Mouse (Mus musculus) heart, embryonic 15.5 days (tissue): ENCODE data around the gene Osgin1. TPM values are rescaled to one million over a fixed set of nuclear protein-coding genes. Genes with fewer than 3 reads are reported as not detected.

ENCODE experiments used
- ATAC-seq: fragments of 200-750 bp; cut with Nextera tagmentation; replicated peaks from 2 replicates; pipeline ENCODE4 v1.8.0; 2017; ENCODE audit warnings: low read depth, moderate TSS enrichment; ENCODE audit not compliant: insufficient number of reproducible peaks, insufficient read depth, low FRiP score
- H3K27ac ChIP-seq: fragments of 300-500 bp; sonication (generic); 2 replicates; pipeline ENCODE4 v1.5.1; 2015; ENCODE audit warnings: mild to moderate bottlenecking, inconsistent platforms
- H3K27me3 ChIP-seq: fragments of 300-500 bp; sonication (generic); 2 replicates; pipeline ENCODE4 v1.6.1; 2015; ENCODE audit warnings: inconsistent platforms
- H3K36me3 ChIP-seq: fragments of 300-500 bp; sonication (generic); 2 replicates; pipeline ENCODE4 v1.6.1; 2015; ENCODE audit warnings: mild to moderate bottlenecking, inconsistent platforms
- H3K4me1 ChIP-seq: fragments of 300-500 bp; sonication (generic); replicated peaks from 2 replicates; pipeline ENCODE4 v1.6.1; 2015; ENCODE audit warnings: inconsistent platforms
- H3K4me2 ChIP-seq: fragments of 300-500 bp; sonication (generic); 2 replicates; pipeline ENCODE4 v1.6.1; 2015; ENCODE audit warnings: inconsistent platforms, mild to moderate bottlenecking, moderate library complexity
- H3K4me3 ChIP-seq: fragments of 300-500 bp; sonication (generic); 2 replicates; pipeline ENCODE4 v1.5.1; 2015; ENCODE audit warnings: mild to moderate bottlenecking, inconsistent platforms
- H3K9ac ChIP-seq: fragments of 300-500 bp; sonication (generic); 2 replicates; pipeline ENCODE4 v1.6.1; 2015; ENCODE audit warnings: mild to moderate bottlenecking, inconsistent platforms
- H3K9me3 ChIP-seq: fragments of 300-500 bp; sonication (generic); replicated peaks from 2 replicates; pipeline ENCODE4 v1.6.1; 2016; ENCODE audit warnings: inconsistent platforms
- WGBS: fragments of 180-500 bp; shearing (Covaris S2); methylation state at CpG from one replicate; pipeline ENCODE4 v1.1.7; 2015; ENCODE audit warnings: mixed read lengths; 5-methylcytosine and 5-hydroxymethylcytosine counted together
- polyA plus RNA-seq: library from polyadenylated mRNA; unstranded; fragments of >200 nt; fragmentation: Nextera tagmentation; extraction: Ambion mirVana; gene quantifications from 2 replicates; pipeline ENCODE4 v1.2.1, GENCODE M21; 2015

Gene Osgin1
- polyA plus RNA-seq, 1 experiment from 2014 or later: 0.67 TPM

- ATAC-seq: no peak
- Histone ChIP-seq H3K4me3 (no peak overlapping the region), H3K9ac (no peak overlapping the region), H3K36me3 (peaks cover 39% of the 10 kb centered on the region), H3K9me3 (no peaks in the 10 kb centered on the region), H3K27ac (no peak overlapping the region), H3K4me1 (peaks cover 11% of the 10 kb centered on the region), H3K4me2 (no peak overlapping the region), H3K27me3 (no peaks in the 10 kb centered on the region)
- WGBS: 75% methylated on average over 10 of the region's 10 CpGs
Observed at GRCm38 (mm10) chr8:119403912-119404311, 30.0 kb upstream of the Osgin1 start.

GRCm38 (mm10) chr8:119404648-119405047 is 29.3 kb upstream of the Osgin1 start:
- H3K36me3 ChIP-seq: peaks cover 46% of the 10 kb centered on the region
- H3K4me3 ChIP-seq: no peak overlapping the region
- no peak overlapping the region for H3K9ac ChIP-seq
- WGBS: 96% methylated on average over 5 of the region's 5 CpGs
- H3K27ac ChIP-seq: no peak overlapping the region
- no peak for ATAC-seq
- no peaks in the 10 kb centered on the region for H3K27me3 ChIP-seq
- H3K9me3 ChIP-seq: no peaks in the 10 kb centered on the region
- peaks cover 3% of the 10 kb centered on the region; the same call in 1 of the 2 replicates for H3K4me1 ChIP-seq
- no peak overlapping the region for H3K4me2 ChIP-seq

GRCm38 (mm10) chr8:119408311-119408710 is 25.6 kb upstream of the Osgin1 start:
- Histone ChIP-seq H3K27ac (no peak overlapping the region), H3K9ac (no peak overlapping the region), H3K4me3 (no peak overlapping the region), H3K36me3 (peaks cover 59% of the 10 kb centered on the region), H3K9me3 (no peaks in the 10 kb centered on the region), H3K4me1 (peaks cover 7% of the 10 kb centered on the region), H3K27me3 (no peaks in the 10 kb centered on the region), H3K4me2 (no peak overlapping the region)
- no peak for ATAC-seq
- WGBS: 85% methylated on average over 8 of the region's 8 CpGs

- H3K4me3 ChIP-seq: no peak overlapping the region
- peaks cover 9% of the 10 kb centered on the region for H3K4me1 ChIP-seq
- H3K4me2 ChIP-seq: no peak overlapping the region
- no peak overlapping the region for H3K9ac ChIP-seq
- no peak for ATAC-seq
- no peak overlapping the region for H3K27ac ChIP-seq
- WGBS: 56% methylated on average over 10 of the region's 10 CpGs
- no peaks in the 10 kb centered on the region for H3K9me3 ChIP-seq
- H3K36me3 ChIP-seq: peaks cover 40% of the 10 kb centered on the region
- peaks cover 12% of the 10 kb centered on the region for H3K27me3 ChIP-seq
Observed at GRCm38 (mm10) chr8:119412037-119412734, 21.7 kb upstream of the Osgin1 start.

- Histone ChIP-seq H3K27me3 (peaks cover 12% of the 10 kb centered on the region), H3K4me3 (peak overlapping the region; percentile 29), H3K9me3 (no peaks in the 10 kb centered on the region), H3K4me2 (peak overlapping the region; percentile 58), H3K27ac (no peak overlapping the region), H3K4me1 (peaks cover 9% of the 10 kb centered on the region), H3K9ac (peak overlapping the region; percentile 48; the same call in 1 of the 2 replicates), H3K36me3 (peaks cover 32% of the 10 kb centered on the region)
- WGBS: 13% methylated on average over 18 of the region's 18 CpGs
- peak; percentile 60 for ATAC-seq
Observed at GRCm38 (mm10) chr8:119412735-119413498, 21.0 kb upstream of the Osgin1 start.

- WGBS: 70% methylated on average over 10 of the region's 10 CpGs
- no peak overlapping the region for H3K27ac ChIP-seq
- H3K4me1 ChIP-seq: peaks cover 9% of the 10 kb centered on the region
- H3K36me3 ChIP-seq: peaks cover 25% of the 10 kb centered on the region
- no peak overlapping the region for H3K4me2 ChIP-seq
- no peak overlapping the region for H3K4me3 ChIP-seq
- peaks cover 12% of the 10 kb centered on the region for H3K27me3 ChIP-seq
- H3K9me3 ChIP-seq: no peaks in the 10 kb centered on the region
- no peak for ATAC-seq
- no peak overlapping the region for H3K9ac ChIP-seq
Observed at GRCm38 (mm10) chr8:119413605-119414004, 20.3 kb upstream of the Osgin1 start.

GRCm38 (mm10) chr8:119420318-119420717 is 13.6 kb upstream of the Osgin1 start:
- Histone ChIP-seq H3K4me3 (no peak overlapping the region), H3K4me2 (no peak overlapping the region), H3K9me3 (no peaks in the 10 kb centered on the region), H3K4me1 (peaks cover 37% of the 10 kb centered on the region), H3K9ac (no peak overlapping the region), H3K36me3 (no peaks in the 10 kb centered on the region), H3K27ac (no peak overlapping the region), H3K27me3 (peaks cover 12% of the 10 kb centered on the region)
- WGBS: 60% methylated on average over 7 of the region's 7 CpGs
- no peak for ATAC-seq

- peak overlapping the region; percentile 65; the same call in 1 of the 2 replicates for H3K27ac ChIP-seq
Observed at GRCm38 (mm10) chr8:119421603-119422122, 12.3 kb upstream of the Osgin1 start.

GRCm38 (mm10) chr8:119422123-119422711 is 11.7 kb upstream of the Osgin1 start:
- 38% methylated on average over 9 of the region's 9 CpGs for WGBS
- H3K4me3 ChIP-seq: no peak overlapping the region
- 0 out of 2 replicates have a peak, but pooled peaks cover 3% of the 10 kb centered on the region for H3K27me3 ChIP-seq
- H3K36me3 ChIP-seq: no peaks in the 10 kb centered on the region
- H3K4me1 ChIP-seq: peaks cover 46% of the 10 kb centered on the region
- no peak overlapping the region for H3K9ac ChIP-seq
- no peak overlapping the region for H3K4me2 ChIP-seq
- peak overlapping the region; percentile 65 for H3K27ac ChIP-seq
- ATAC-seq: 0 out of 2 replicates have a peak, but pooled peaks have one; percentile 12
- H3K9me3 ChIP-seq: no peaks in the 10 kb centered on the region

More at GRCm38 (mm10) chr8:119421603-119422122, 12.3 kb upstream of the Osgin1 start:
- Histone ChIP-seq H3K4me2 (no peak overlapping the region), H3K36me3 (no peaks in the 10 kb centered on the region), H3K27me3 (0 out of 2 replicates have a peak, but pooled peaks cover 3% of the 10 kb centered on the region), H3K4me1 (peaks cover 46% of the 10 kb centered on the region), H3K9ac (no peak overlapping the region), H3K4me3 (no peak overlapping the region), H3K9me3 (no peaks in the 10 kb centered on the region)
- no peak for ATAC-seq
- 49% methylated on average over 9 of the region's 9 CpGs for WGBS

GRCm38 (mm10) chr8:119423631-119424141 is 10.2 kb upstream of the Osgin1 start:
- 0 out of 2 replicates have a peak, but pooled peaks cover 3% of the 10 kb centered on the region for H3K27me3 ChIP-seq
- H3K27ac ChIP-seq: peak overlapping the region; percentile 69
- H3K4me1 ChIP-seq: peaks cover 57% of the 10 kb centered on the region
- H3K9me3 ChIP-seq: no peaks in the 10 kb centered on the region
- no peaks in the 10 kb centered on the region for H3K36me3 ChIP-seq
- no peak overlapping the region for H3K4me3 ChIP-seq
- no peak overlapping the region for H3K9ac ChIP-seq
- no peak overlapping the region for H3K4me2 ChIP-seq
- ATAC-seq: no peak; the same call in 1 of the 2 replicates
- WGBS: 37% methylated on average over 9 of the region's 9 CpGs
